Mouse (Mus musculus) liver, embryonic 12.5 days (tissue): ENCODE measurements around the gene Nbr1. TPM values are rescaled to one million over a fixed set of nuclear protein-coding genes. Genes with fewer than 3 reads are reported as not detected.
A peak's percentile ranks its signal among the peaks of the same experiment; 100 is the strongest.
"Not testable (repeated sequence)": the region's sequence is repeated elsewhere in the genome, so short reads cannot be mapped to it uniquely, and the experiment has no call there.

Source experiments
- ATAC-seq: fragments of 200-750 bp; cut with Nextera tagmentation; 2 replicates; pipeline ENCODE4 v1.8.0; 2017; ENCODE audit warnings: moderate number of reproducible peaks, mild to moderate bottlenecking, moderate library complexity
- H3K27ac ChIP-seq: fragments of 300-500 bp; sonication (generic); 2 replicates; pipeline ENCODE4 v1.5.1; 2016; ENCODE audit warnings: mild to moderate bottlenecking
- H3K27me3 ChIP-seq: fragments of 300-500 bp; sonication (generic); replicated peaks from 2 replicates; pipeline ENCODE4 v1.6.1; 2016; ENCODE audit warnings: mild to moderate bottlenecking, moderate library complexity
- H3K36me3 ChIP-seq: fragments of 300-500 bp; sonication (generic); 2 replicates; pipeline ENCODE4 v1.6.1; 2016; ENCODE audit warnings: mild to moderate bottlenecking, moderate library complexity
- H3K4me1 ChIP-seq: fragments of 300-500 bp; sonication (generic); 2 replicates; pipeline ENCODE4 v1.6.1; 2016
- H3K4me2 ChIP-seq: fragments of 300-500 bp; sonication (generic); 2 replicates; pipeline ENCODE4 v1.6.1; 2016; ENCODE audit warnings: mild to moderate bottlenecking, moderate library complexity
- H3K4me3 ChIP-seq: fragments of 300-500 bp; sonication (generic); 2 replicates; pipeline ENCODE4 v1.5.1; 2016; ENCODE audit warnings: mild to moderate bottlenecking, moderate library complexity
- H3K9ac ChIP-seq: fragments of 300-500 bp; sonication (generic); 2 replicates; pipeline ENCODE4 v1.6.1; 2016; ENCODE audit warnings: mild to moderate bottlenecking, moderate library complexity
- H3K9me3 ChIP-seq: fragments of 300-500 bp; sonication (generic); replicated peaks from 2 replicates; pipeline ENCODE4 v1.6.1; 2016; ENCODE audit warnings: mild to moderate bottlenecking, moderate library complexity
- WGBS: fragments of 180-500 bp; shearing (Covaris S2); methylation state at CpG from one replicate; pipeline ENCODE4 v1.1.7; 2016; ENCODE audit not compliant: insufficient replicate concordance; 5-methylcytosine and 5-hydroxymethylcytosine counted together
- polyA plus RNA-seq: library from polyadenylated mRNA; unstranded; fragments of >200 nt; fragmentation: Nextera tagmentation; extraction: Ambion mirVana; gene quantifications from 2 replicates; pipeline ENCODE4 v1.2.1, GENCODE M21; 2016

The Nbr1 gene
- polyA plus RNA-seq, 1 experiment from 2014 or later = 45.1 TPM

DNA sequence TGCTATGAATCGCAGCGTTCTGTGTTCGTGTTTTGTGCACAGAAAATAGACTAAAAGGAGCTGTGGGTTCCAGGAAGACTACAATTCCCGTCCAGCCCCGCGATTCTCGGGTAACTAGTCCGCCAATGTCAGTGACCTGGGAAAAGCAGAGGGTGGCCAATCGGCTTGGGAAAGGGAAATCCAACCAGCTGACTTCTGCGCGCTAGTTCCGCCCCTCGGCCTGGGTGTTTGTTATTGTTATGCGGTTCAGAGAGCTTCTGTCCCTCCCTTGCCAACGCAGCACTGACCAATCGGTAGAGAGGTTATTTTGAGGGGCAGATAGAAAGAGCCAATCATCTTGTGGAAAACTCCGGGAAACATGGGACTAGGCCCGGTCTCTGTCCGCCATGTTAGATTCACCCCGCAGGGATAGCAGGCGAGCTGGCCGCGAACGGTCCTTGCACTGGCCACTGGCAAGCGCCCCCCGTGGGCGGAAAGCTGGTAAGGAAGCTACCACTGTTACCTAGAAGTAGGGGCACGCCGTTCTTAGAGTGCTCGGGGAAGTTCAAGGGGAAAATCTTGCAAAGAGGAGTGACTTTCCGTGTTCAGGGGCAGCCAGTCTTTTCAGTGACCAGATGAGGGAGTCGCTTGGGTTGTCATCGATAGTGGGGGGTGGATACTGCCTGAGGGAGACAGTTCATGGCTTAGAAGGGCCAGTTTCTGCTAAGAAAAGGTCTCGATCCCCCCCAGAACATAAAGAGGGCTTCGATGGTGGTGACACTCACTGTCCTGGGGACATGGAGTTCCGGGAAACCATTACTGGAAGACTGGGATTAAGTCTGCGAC is 739 bp downstream of the Nbr1 start:
- Histone ChIP-seq H3K4me1 (peaks cover 34% of the 10 kb centered on the region), H3K27me3 (no peaks in the 10 kb centered on the region), H3K27ac (peak overlapping the region; percentile 93), H3K4me2 (peak overlapping the region; percentile 85), H3K9ac (peak overlapping the region; percentile 89), H3K36me3 (peaks cover 50% of the 10 kb centered on the region), H3K4me3 (peak overlapping the region; percentile 74), H3K9me3 (no peaks in the 10 kb centered on the region)
- peak; percentile 94 for ATAC-seq
- under 1% methylated on average over 37 of the region's 37 CpGs for WGBS

GRCm38 (mm10) chr11:101553354-101553930 is 1.5 kb downstream of the Nbr1 start:
- WGBS = 8% methylated on average over 8 of the region's 8 CpGs
- H3K36me3 ChIP-seq = peaks cover 50% of the 10 kb centered on the region
- ATAC-seq = no peak
- no peaks in the 10 kb centered on the region for H3K9me3 ChIP-seq
- H3K9ac ChIP-seq = peak overlapping the region; percentile 89
- peak overlapping the region; percentile 93 for H3K27ac ChIP-seq
- H3K4me1 ChIP-seq = peaks cover 38% of the 10 kb centered on the region
- no peaks in the 10 kb centered on the region for H3K27me3 ChIP-seq
- peak overlapping the region; percentile 85 for H3K4me2 ChIP-seq
- peak overlapping the region; percentile 74 for H3K4me3 ChIP-seq

DNA sequence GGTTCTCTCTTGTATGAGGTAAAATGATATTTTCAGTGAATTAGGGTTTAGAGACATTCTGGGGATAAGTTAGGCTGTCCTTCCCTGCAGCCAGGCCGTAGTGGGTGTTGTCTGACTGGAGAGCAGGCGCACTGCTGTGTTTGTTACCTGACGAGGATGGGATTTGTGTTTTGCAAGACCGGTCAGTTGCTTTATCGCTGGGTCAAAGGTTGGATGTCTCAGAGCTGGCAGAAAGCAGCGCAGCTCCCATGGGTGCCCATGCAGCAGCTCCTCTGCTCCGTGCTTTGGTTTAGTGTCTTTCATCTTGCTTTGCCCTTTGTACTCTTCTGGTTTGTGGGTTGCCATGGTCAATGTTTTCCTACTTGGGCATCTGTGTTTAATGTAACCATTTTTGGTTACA is 4.6 kb downstream of the Nbr1 start:
- Histone ChIP-seq H3K36me3 (peaks cover 63% of the 10 kb centered on the region), H3K4me3 (no peak overlapping the region), H3K9me3 (no peaks in the 10 kb centered on the region), H3K4me2 (0 out of 2 replicates have a peak overlapping the region, but pooled peaks have one; percentile 4), H3K9ac (no peak overlapping the region), H3K4me1 (peaks cover 25% of the 10 kb centered on the region), H3K27ac (peak overlapping the region; percentile 70), H3K27me3 (no peaks in the 10 kb centered on the region)
- WGBS = 81% methylated on average over 7 of the region's 7 CpGs
- no peak for ATAC-seq

- 0 out of 2 replicates have a peak overlapping the region, but pooled peaks have one; percentile 4 for H3K4me2 ChIP-seq
- H3K4me3 ChIP-seq = no peak overlapping the region
- no peaks in the 10 kb centered on the region for H3K27me3 ChIP-seq
- H3K9ac ChIP-seq = no peak overlapping the region
- WGBS = 80% methylated on average over 2 of the region's 2 CpGs
- peak overlapping the region; percentile 70 for H3K27ac ChIP-seq
- peaks cover 66% of the 10 kb centered on the region for H3K36me3 ChIP-seq
- H3K4me1 ChIP-seq = peaks cover 25% of the 10 kb centered on the region
- no peaks in the 10 kb centered on the region for H3K9me3 ChIP-seq
- no peak for ATAC-seq
These were observed 5.0 kb downstream of the Nbr1 start for GRCm38 (mm10) chr11:101556954-101557353.

GRCm38 (mm10) chr11:101562391-101562790 is 10.4 kb downstream of the Nbr1 start:
- Histone ChIP-seq H3K4me3 (no peak overlapping the region), H3K27me3 (no peaks in the 10 kb centered on the region), H3K36me3 (peaks cover 94% of the 10 kb centered on the region), H3K9me3 (no peaks in the 10 kb centered on the region), H3K4me2 (no peak overlapping the region), H3K4me1 (peaks cover 7% of the 10 kb centered on the region; the same call in 1 of the 2 replicates), H3K27ac (no peak overlapping the region), H3K9ac (no peak overlapping the region)
- ATAC-seq = no peak
- WGBS = 20% methylated on average over 5 of the region's 5 CpGs

GRCm38 (mm10) chr11:101568421-101568820 is 16.5 kb downstream of the Nbr1 start:
- ATAC-seq = no peak
- WGBS = 82% methylated on average over 3 of the region's 3 CpGs
- H3K9ac ChIP-seq = no peak overlapping the region
- H3K36me3 ChIP-seq = peaks cover 97% of the 10 kb centered on the region
- no peak overlapping the region for H3K27ac ChIP-seq
- H3K27me3 ChIP-seq = no peaks in the 10 kb centered on the region
- H3K9me3 ChIP-seq = no peaks in the 10 kb centered on the region
- H3K4me3 ChIP-seq = no peak overlapping the region
- no peak overlapping the region for H3K4me2 ChIP-seq
- no peaks in the 10 kb centered on the region for H3K4me1 ChIP-seq

DNA sequence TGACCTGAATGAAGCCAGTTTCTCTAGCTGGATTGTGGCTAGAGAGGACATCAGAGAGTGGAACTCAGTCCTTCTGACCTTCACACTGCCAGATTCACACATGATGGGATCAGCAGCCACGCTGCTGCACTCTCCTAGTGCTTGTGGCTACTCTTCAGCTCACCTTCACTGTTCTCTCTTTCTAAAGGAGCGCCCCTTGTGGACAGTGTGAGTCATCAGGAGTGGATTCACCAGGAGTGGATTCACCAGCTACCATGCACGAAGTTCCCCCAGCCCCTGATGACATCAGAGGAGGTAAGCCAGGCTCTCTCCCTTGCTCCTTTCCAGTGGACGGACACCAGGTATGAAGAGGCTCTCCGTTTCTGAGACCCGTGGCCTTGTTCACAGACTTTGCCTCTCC is 24.2 kb downstream of the Nbr1 start:
- ATAC-seq = no peak
- no peak overlapping the region for H3K9ac ChIP-seq
- no peaks in the 10 kb centered on the region for H3K4me1 ChIP-seq
- H3K9me3 ChIP-seq = no peaks in the 10 kb centered on the region
- H3K4me3 ChIP-seq = no peak overlapping the region
- H3K36me3 ChIP-seq = peaks cover 97% of the 10 kb centered on the region
- WGBS = 73% methylated on average over 6 of the region's 6 CpGs
- no peak overlapping the region for H3K27ac ChIP-seq
- no peak overlapping the region for H3K4me2 ChIP-seq
- H3K27me3 ChIP-seq = no peaks in the 10 kb centered on the region

- no peaks in the 10 kb centered on the region for H3K27me3 ChIP-seq
- whole genome bisulfite sequencing = 59% methylated on average over 6 of the region's 6 CpGs
- peak overlapping the region; percentile 74 for H3K4me2 ChIP-seq
- no peaks in the 10 kb centered on the region for H3K9me3 ChIP-seq
- H3K4me1 ChIP-seq = peaks cover 12% of the 10 kb centered on the region
- ATAC-seq = no peak
- peak overlapping the region; percentile 39; the same call in 1 of the 2 replicates for H3K9ac ChIP-seq
- 0 out of 2 replicates have a peak overlapping the region, but pooled peaks have one; percentile 54 for H3K27ac ChIP-seq
- no peak overlapping the region for H3K4me3 ChIP-seq
- H3K36me3 ChIP-seq = peaks cover 52% of the 10 kb centered on the region
These were observed 29.3 kb downstream of the Nbr1 start for GRCm38 (mm10) chr11:101581081-101581764.

DNA sequence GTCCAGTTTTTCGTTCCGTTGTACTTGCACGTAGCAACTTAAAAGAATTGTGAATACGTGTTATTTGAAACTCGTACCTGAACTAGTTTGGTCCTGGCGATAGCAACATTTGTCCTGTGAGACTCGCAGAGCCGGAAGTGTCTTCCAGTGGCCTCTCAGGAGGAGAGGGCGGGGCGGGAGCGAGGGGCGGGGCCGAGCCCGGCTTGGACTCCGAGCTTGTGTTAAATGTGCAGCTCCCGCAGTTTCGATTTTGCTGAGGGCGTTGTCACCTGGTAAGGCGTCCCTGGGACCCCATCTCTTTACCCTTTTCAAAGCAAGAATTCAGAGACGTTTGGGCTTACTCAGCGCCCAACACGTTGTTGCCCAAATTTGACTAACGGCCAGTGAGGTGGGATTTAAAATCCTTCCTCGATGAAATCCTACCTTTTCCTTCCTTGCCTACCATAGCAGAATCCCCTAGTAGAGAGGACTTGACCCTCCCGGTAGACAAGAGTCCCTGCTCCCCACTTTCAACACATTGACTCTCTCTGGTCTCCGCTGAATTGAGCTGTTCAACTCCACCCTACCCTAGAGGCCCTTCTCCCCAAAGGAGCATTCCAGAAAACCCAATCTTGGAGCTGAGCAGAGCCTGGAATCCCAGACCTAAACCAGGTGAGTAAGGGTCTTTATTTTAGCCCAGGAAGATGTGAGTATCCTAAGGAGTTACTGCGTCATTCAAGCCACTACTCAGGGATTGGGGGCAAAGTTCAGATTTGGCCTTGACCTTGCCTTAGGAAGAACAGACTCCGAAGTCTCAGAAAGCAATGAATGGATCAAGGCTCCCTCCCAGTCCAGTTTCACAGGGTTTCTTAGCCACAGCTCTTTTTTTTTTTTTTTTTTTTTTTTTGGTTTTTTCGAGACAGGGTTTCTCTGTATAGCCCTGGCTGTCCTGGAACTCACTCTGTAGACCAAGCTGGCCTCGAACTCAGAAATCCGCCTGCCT is 30.4 kb downstream of the Nbr1 start, which contains the start of gene Tmem106a:
TSS of gene Tmem106a (plus strand) at position 189 of the 982 bp plus-strand sequence.
- Histone ChIP-seq H3K4me1 (peaks cover 12% of the 10 kb centered on the region), H3K27me3 (no peaks in the 10 kb centered on the region), H3K9me3 (no peaks in the 10 kb centered on the region), H3K9ac (peak within 1 kb of the TSS; percentile 64), H3K27ac (peak within 1 kb of the TSS; percentile 65; the same call in 1 of the 2 replicates), H3K36me3 (peaks cover 52% of the 10 kb centered on the region), H3K4me3 (peak within 1 kb of the TSS; percentile 60), H3K4me2 (peak within 1 kb of the TSS; percentile 74)
- peak; percentile 85 for ATAC-seq
- WGBS = 15% methylated on average over 30 of the region's 31 CpGs

GRCm38 (mm10) chr11:101583205-101583604 is 31.3 kb downstream of the Nbr1 start:
- H3K27ac ChIP-seq = no peak overlapping the region
- H3K27me3 ChIP-seq = no peaks in the 10 kb centered on the region
- no peak overlapping the region for H3K9ac ChIP-seq
- H3K36me3 ChIP-seq = peaks cover 43% of the 10 kb centered on the region
- H3K4me3 ChIP-seq = no peak overlapping the region
- ATAC-seq = no peak
- WGBS = 77% methylated on average over 2 of the region's 2 CpGs
- H3K4me2 ChIP-seq = no peak overlapping the region
- H3K4me1 ChIP-seq = peaks cover 12% of the 10 kb centered on the region
- no peaks in the 10 kb centered on the region for H3K9me3 ChIP-seq

GRCm38 (mm10) chr11:101585031-101585430 is 33.1 kb downstream of the Nbr1 start:
- WGBS = 96% methylated on average over 1 of the region's 1 CpGs
- H3K9me3 ChIP-seq, ATAC-seq: not testable (repeated sequence)

More at GRCm38 (mm10) chr11:101585031-101585430, 33.1 kb downstream of the Nbr1 start:
- not testable (repeated sequence) for H3K4me3 ChIP-seq, H3K27me3 ChIP-seq, H3K4me2 ChIP-seq, H3K9ac ChIP-seq, H3K27ac ChIP-seq
- Histone ChIP-seq H3K4me1 (peaks cover 23% of the 10 kb centered on the region), H3K36me3 (peaks cover 30% of the 10 kb centered on the region)
